Mouse (Mus musculus): ENCODE measurements around the gene 2610318N02Rik. TPM values are rescaled to one million over a fixed set of nuclear protein-coding genes. Genes with fewer than 3 reads are reported as not detected.

The 2610318N02Rik gene
- total RNA-seq, 2 experiments from 2014 or later = not detected

Small RNAs within 50 kb of the gene (microRNA-seq; reads per million reads assigned to microRNA genes)
- gene Mir130b = 106 to 129 reads per million in 2 experiments
- 1.9 to 2.5 reads per million in 2 experiments for gene Mir301b

Other genes with a start within 250 kb of the 2610318N02Rik start
- 10 to 100 TPM; 14.4 to 14.8 TPM for gene Ppm1f, start 228.7 kb downstream of the 2610318N02Rik start, total RNA-seq (2021)
- 10 to 100 TPM; 88.8 to 94.5 TPM for gene Mapk1, start 141.8 kb downstream of the 2610318N02Rik start, total RNA-seq (2021)
- under 1 TPM; 0.88 to 0.89 TPM for gene Ypel1, start 55.5 kb downstream of the 2610318N02Rik start, total RNA-seq (2021)
- 10 to 100 TPM; 27.7 to 29.2 TPM for gene Ppil2, start 13.9 kb downstream of the 2610318N02Rik start, total RNA-seq (2021)
- 1 to 10 TPM; 3.4 to 6.1 TPM for gene Sdf2l1, start 7.2 kb upstream of the 2610318N02Rik start, total RNA-seq (2021)
- gene Ydjc, start 19.5 kb upstream of the 2610318N02Rik start, total RNA-seq (2021) = under 1 TPM; 0.40 to 0.53 TPM
- gene Ccdc116, start 22.1 kb upstream of the 2610318N02Rik start, total RNA-seq (2021) = under 1 TPM in 1 of 2 experiments, not detected in 1; 0.13 TPM
- 100 to 1,000 TPM; 144 TPM for gene Ube2l3, start 77.5 kb upstream of the 2610318N02Rik start, total RNA-seq (2021)
- under 1 TPM in 1 of 2 experiments, not detected in 1; 0.10 TPM for gene Rimbp3, start 83.4 kb upstream of the 2610318N02Rik start, total RNA-seq (2021)
- gene Hic2, start 108.4 kb upstream of the 2610318N02Rik start, total RNA-seq (2021) = 1 to 10 TPM; 1.1 to 1.2 TPM
- gene Tmem191c, start 150.9 kb upstream of the 2610318N02Rik start, total RNA-seq (2021) = 1 to 10 TPM in 1 of 2 experiments, under 1 TPM in 1; 0.96 to 1.2 TPM
- under 1 TPM; 0.29 to 0.72 TPM for gene Serpind1, start 206.2 kb upstream of the 2610318N02Rik start, total RNA-seq (2021)